Mouse (Mus musculus): Measurements from ENCODE around the gene Lamp5.

GRCm38 (mm10) chr2:136113374-136113773 is 61.3 kb downstream of the Lamp5 start:
- TF ChIP-seq CTCF (conservative IDR thresholded peaks at IDR 0.05; ENCODE audit: low read length) = no peak
- no peak for TF ChIP-seq POU5F1 (IDR thresholded peaks at IDR 0.05; ENCODE audit: borderline replicate concordance, low read length)
